Mouse (Mus musculus): ENCODE data around the gene Aif1. TPM values are rescaled to one million over a fixed set of nuclear protein-coding genes. Genes with fewer than 3 reads are reported as not detected.

Gene Aif1
- total RNA-seq (2023) = 10 to 100 TPM; 18.0 to 18.3 TPM

DNA sequence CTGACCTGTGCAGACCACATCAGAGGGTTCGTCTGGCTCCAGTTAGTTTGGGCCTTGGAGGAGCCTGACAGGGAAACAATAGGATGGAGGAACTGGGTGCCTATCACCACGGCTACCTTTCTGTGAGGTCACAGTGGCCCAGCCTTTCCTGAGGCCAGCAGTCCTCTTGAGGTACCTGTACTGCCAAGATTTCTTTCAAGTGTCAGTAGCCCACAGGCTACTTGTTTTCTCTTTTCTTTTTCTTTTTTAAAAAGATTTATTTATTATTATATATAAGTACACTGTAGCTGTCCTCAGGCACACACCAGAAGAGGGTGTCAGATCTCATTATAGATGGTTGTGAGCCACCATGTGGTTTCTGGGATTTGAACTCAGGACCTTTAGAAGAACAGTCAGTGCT, at the start of gene Aif1:
TSS of gene Aif1 (minus strand) at position 101 of the 400 bp plus-strand sequence.

DNA sequence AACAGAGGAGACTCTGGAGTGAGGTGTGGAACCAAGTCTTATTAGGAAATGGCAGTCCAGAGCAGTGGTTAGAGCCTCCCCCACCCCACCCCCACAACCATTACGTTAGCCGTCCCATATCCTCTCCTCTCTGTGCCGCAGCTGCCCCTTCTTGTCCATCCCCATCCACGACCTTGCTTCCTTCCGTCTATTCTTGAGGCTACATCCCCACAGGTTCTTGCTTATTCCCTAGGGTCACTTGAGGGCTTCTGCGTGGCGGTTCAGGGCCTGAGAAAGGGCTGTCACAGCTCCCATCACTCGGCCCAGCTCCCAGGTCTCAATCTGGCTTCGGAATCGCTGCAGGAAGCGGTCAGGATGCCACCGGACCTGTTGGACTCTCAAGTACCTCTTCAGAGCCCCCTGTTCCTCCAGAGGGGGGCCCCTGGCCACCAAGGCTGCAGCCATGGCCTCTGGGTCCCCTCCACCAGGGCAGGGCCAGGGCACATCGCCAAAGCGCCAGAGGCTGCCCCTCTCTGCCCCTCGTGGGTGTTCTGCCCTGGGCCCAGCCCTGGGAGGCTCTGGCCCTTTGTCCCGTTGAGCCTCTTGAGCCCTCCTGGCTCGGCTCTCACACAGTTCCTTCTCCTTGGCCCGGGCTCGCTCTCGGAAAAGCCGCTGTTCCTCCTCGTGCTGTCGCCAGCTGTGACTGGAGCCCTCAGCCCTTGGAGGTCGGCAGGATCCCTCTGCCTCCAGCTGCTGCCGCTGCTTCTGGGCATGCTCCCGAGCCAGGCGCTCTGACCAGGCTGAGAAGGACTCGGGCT, 44.5 kb upstream of the Aif1 start, which contains the start of gene Gm16181:
TSS of gene Gm16181 (plus strand) at position 679 of the 797 bp plus-strand sequence.

DNA sequence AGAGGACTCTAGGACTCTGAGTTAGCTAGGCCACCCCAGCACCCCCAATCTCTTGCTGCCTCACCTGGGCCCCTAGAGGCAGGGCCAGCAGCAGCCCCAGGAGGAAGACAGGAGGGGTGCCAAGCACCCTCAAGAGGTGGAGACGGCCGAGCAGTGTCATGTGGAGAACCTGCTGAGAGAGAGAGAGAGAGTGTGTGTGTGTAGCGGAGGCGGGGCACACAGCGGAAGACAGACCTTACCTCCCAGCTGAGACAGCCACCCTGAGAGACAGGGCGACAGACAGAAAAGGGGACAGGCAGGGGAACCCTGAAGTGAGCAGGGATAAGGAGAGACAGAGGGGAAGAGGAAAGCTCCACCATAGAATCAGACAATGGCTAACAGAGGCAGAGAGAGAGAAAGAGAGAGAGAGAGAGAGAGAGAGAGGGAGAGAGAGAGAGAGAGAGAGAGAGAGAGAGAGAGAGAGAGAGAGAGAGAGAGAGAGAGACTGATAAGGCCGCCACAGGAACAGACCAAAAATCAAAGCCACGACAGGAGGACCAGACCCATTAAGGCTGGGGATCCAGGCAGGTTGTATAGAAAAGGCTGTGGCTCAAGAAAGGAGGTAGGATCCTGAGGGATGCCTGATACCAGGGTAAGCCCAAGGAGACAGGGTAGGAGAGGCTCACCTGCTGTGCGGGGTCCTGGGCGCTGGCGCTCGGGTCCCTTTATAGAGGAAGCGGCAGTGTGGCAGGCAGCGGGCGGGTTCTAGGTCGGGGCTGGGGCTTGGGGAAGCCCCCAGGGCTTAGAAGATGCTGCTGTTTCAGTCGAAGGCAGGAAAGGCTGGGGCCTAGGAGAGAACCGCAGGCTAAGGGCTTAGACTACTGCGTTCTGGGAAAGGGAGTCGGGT, 28.9 kb upstream of the Aif1 start, which contains the start of gene Lta:
TSS of gene Lta (minus strand) at position 858 of the 886 bp plus-strand sequence.

DNA sequence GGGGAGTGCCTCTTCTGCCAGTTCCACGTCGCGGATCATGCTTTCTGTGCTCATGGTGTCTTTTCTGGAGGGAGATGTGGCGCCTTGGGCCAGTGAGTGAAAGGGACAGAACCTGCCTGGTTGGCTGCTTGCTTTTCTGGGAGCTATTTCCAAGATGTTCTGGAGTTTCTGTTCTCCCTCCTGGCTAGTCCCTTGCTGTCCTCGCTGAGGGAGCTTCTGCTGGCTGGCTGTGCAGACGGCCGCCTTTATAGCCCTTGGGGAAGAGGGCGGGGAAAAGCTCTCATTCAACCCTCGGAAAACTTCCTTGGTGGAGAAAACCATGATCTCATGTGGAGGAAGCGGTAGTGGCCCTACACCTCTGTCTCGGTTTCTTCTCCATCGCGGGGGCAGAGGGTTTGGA, 25.9 kb upstream of the Aif1 start, which contains the start of gene Tnf:
TSS of gene Tnf (minus strand) at position 221 of the 400 bp plus-strand sequence.

DNA sequence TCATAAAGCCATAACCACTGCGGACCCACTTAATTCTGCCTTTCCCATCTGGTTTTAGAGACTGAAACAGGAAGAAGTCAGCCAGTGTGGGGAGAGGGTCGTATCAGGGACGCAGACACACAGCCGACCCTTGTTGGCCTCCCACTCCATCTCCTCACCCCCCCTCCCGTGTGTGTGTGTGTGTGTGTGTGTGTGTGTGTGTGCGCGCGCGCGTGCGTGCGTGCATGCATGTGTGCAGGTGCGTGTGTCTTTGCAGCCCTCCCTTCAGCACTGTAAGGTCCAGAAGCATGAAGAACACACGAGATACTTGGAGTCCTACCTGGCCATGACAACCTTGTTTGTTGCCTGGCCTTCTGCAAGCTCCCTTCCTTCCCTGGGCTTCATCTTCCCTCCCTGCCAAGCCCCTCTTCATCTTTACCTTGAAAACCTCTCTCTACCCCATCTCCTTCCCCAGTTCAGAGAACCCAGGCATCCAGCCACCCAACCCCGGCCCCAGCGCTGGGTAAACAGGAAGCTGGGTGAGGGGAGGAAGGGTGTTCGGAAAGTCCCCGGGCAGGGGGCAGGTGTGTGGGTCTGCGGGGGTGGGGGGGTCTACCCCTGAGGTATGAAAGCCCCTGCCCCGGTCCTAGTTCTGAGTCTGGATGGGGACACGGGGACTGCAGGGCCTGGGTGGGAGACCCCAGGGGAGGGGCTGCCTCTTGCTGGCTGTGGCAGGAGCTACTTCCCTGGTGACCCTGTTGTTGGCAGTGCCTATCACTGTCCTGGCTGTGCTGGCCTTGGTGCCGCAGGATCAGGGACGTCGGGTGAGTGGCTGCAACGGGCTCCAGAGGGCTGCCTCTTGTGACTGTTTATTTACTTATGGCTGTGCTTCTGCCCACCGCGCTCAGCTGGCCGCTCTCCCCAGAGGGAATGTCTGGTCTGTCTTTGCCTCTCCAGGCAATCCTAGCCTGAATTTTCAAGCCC, 18.3 kb upstream of the Aif1 start, which contains the start of gene Ltb:
TSS of gene Ltb (plus strand) at position 559 of the 963 bp plus-strand sequence.

DNA sequence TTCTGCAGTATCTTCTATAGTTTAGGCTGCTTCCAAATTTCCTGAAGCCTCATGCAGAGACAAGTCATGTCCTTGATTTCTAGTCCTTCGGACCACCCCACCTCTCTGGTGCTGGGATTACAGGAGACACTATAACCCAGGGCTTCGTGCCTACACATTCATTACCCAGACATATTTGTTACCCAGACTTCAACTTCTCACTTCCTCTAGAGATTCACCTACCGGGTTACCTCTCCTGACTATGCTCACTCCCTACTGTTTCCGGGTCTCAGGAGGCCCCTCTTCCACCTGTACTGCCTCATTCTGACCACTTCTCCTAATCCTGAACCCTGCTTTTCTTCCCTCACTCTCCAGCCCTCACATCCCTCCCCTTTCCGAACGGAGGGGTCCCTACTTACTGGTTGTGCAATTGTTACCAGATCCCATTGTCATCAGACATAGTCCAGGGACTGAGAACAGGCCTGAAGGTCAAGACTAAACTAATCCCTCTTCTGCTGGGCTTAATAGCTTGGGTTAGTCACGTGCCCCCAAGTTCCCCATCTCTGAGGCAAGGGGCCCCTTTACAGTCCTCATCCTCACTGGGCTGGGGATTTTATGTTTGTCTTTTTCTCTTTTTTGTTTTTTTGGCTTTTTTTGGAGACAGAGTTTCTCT, 12.2 kb upstream of the Aif1 start, which contains the start of gene Lst1:
TSS of gene Lst1 (minus strand) at position 481 of the 652 bp plus-strand sequence.

DNA sequence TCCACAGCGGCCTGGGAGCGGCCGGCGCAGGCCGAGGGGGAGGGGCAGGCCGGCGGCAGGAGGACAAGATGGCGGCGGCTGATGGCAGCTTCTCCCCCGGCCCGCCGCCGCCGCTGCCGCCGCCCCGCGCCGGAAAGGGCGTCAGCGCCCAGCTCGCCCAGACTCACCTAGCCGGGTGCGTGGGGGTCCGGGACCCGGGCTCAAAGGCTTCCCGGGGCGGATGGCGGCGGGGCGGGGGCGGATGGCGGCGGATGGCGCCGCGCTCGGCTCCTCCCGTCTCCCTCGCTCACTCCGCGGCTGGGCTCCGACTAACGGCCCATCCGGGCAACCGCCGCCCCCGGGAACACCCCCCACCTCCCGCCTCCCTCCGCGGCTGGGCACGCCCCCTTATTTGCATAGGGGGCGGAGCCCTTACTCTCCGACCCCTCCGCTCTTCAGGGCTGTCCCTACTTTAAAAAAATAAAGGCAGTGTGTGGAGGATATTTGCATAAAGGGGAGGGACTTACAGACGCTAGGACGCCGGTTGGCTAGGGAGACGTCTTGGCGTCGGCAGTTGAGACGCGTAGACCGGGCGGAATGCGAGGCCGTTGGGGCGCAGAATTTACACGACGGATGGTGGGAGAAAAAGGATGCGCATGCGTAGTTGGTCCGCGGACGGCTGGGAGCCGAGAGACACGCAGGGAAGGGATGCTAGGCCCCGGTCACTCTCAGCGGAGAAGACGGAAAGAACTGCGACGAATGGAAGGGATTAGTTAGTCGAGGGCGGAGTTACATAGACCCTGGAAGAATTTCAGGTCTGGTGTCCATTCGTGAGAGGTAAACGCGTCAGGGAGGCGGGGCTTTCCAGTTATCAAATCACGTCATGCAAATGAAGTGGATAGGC, 11.1 kb downstream of the Aif1 start, which contains the start of gene Prrc2a:
TSS of gene Prrc2a (minus strand) at position 330 of the 883 bp plus-strand sequence.

DNA sequence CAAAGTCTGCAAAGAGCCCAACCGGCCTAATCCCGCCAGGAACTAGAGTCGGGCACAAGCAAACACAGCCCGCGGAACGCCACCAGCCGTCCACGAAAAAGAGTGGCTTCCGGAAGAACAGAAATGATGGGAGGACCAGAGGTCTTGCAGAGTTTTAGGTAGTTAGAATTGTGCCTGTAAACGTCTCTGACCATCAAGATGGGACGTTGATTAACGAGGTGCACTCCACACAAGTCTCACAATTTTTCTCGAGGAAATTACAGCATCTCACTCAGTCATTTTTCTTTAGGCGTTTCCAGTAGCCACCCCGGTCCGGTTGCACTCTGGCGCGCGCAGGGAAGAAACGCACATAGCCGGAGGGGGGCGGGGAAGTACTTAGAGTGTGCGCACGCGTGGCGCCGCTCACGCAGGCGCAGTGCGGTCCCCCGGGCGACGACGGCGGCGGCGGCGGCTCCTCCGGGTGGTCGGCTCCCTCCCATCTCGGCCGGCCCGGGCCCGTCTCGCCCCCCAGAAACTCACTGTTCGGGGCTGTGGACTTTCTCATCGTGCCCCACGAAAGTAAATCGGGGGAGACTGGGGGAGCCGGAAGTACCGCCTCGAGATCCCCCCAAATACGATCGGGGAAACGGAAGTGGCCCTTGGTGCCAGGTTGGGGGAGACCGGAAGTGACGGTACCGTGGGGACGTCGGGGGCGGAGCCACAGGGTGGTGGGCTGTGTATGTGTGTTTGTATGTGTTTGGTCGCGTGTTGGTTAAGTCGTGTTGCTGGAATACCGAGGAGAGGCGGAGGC, 40.9 kb downstream of the Aif1 start, which contains the start of gene Bag6:
TSS of gene Bag6 (plus strand) at position 378 of the 790 bp plus-strand sequence.

DNA sequence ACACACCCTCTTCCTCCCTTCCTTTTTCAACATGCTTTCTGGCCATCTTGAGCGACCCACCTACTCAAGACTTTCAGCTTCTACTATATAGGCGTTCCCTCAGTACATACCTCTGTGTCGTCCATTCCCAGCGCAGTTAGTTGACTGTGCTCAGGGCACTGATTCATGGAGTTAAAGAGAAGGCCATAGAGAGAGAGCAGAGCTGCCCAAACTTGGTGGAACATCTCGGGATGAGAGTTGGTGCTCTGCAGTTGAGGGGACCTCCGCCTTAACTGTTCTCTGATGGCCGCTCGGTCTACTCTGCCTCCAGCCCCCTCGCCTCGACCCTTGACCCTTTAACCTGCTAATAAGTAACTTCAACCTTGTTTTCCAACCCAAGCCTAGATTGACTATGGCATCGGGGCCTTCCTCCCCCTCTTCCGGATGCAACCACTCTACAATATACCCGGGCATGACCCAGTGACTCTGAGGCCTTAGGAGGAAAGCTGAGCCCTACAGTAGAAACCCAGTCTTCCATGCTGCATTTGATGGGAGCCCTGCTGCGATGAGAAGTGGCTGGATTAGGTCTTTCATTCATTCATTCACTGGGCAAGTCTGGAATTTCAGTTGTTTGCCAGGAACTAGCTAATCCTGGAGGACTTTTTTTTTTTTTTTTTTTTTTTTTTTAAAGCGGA, 44.2 kb downstream of the Aif1 start, which contains the start of gene Apom:
TSS of gene Apom (minus strand) at position 551 of the 674 bp plus-strand sequence.

DNA sequence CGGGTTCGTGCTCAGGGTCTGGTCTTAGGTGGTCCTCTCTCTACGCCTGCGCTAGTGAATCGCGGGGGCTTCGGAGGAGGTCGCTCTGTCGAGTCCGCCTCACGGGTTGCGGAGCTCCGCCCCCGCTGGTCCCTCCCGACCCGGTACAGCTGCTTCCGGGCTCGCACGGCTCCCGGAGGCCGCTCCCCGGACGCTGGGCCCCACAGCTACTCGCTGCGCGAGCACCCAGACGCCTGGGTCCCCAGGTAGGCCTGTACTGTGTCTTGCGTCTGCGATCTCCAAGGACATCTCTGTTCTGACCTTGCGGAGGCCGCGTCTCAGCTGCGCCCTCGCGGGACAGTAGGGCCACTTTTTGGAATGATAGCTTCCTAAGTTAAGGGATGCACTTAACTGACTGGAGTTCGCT, 49.7 kb downstream of the Aif1 start, which contains the start of gene D17H6S53E:
TSS of gene D17H6S53E (plus strand) at position 168 of the 406 bp plus-strand sequence.

DNA sequence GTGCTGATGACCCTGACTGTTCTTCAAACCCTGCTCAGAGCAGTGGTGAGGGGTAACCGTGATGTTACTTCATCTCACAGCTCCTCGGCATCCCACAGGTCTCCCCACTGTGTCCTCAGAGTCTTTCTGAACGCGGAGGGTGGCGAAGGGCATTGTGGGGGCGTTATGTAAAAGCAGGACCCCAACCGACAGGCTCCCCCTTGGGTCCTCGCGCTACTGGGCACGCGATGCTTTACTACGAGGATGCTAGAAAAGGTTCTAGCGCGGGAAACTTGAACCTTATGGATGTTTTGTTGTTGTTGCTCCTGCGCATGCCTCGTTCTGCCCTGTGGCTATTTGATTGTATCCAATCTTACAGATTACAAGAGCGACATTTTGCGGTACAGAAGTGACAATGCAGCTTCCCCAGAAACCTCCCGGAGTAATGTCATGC, 54.0 kb downstream of the Aif1 start, which contains the start of gene Csnk2b:
TSS of gene Csnk2b (minus strand) at position 183 of the 433 bp plus-strand sequence.

DNA sequence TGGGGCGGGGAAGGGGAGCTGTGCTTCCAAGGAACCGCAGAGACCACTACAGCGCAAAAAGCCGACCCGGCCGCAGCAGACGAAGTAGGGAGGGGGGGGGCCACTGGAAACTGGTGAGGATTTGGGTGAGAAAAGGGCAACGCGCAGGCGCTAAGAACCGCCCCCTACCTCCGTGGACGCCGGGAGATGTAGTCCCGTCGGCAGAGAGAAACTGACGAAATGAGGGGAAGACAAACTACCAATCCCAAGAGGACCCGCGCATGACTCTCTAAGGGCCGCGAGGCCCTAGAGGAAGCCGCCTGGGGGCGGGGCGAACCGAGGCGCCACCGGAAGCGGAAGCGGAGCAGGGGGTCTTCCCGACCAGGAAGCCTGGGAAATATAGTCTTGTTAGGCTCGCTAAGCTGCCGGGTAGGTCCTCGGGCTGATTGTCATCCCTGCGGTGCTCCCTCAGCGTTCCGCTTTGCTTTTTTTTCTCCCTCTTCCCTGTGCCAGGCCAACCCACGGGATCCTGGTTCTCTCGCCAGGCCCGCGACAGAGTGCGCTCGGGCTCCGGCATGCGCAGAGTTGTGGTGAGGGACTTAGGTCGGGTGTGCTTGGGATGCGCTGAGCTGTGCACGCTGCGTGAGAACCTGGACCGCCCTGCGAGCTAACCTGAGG, 54.6 kb downstream of the Aif1 start, which contains the start of gene Gpank1:
TSS of gene Gpank1 (plus strand) at position 313 of the 657 bp plus-strand sequence.

Other genes with a start within 250 kb of the Aif1 start
- gene Neu1, start 244.8 kb downstream of the Aif1 start, total RNA-seq (2023) = 10 to 100 TPM; 60.2 to 63.2 TPM
- gene Hspa1b, start 216.8 kb downstream of the Aif1 start, total RNA-seq (2023) = 100 to 1,000 TPM in 1 of 2 experiments, 10 to 100 TPM in 1; 58.3 to 134 TPM
- not detected for gene Gm20481, start 206.2 kb downstream of the Aif1 start, total RNA-seq (2023)
- gene Hspa1a, start 203.9 kb downstream of the Aif1 start, total RNA-seq (2023) = 100 to 1,000 TPM in 1 of 2 experiments, 10 to 100 TPM in 1; 86.4 to 244 TPM
- gene Hspa1l, start 203.4 kb downstream of the Aif1 start, total RNA-seq (2023) = under 1 TPM in 1 of 2 experiments, not detected in 1; 0.20 TPM
- gene Lsm2, start 194.2 kb downstream of the Aif1 start, total RNA-seq (2023) = 10 to 100 TPM; 41.4 to 45.7 TPM
- 10 to 100 TPM; 61.7 to 68.3 TPM for gene Vars, start 175.1 kb downstream of the Aif1 start, total RNA-seq (2023)
- under 1 TPM in 1 of 2 experiments, not detected in 1; 0.15 TPM for gene Vwa7, start 159.5 kb downstream of the Aif1 start, total RNA-seq (2023)
- 1 to 10 TPM; 1.3 to 2.1 TPM for gene Sapcd1, start 148.1 kb downstream of the Aif1 start, total RNA-seq (2023)
- gene Msh5, start 129.3 kb downstream of the Aif1 start, total RNA-seq (2023) = 10 to 100 TPM; 11.5 to 12.5 TPM
- gene Clic1, start 126.1 kb downstream of the Aif1 start, total RNA-seq (2023) = 100 to 1,000 TPM; 262 to 285 TPM
- 1 to 10 TPM; 2.5 to 3.1 TPM for gene Ddah2, start 117.0 kb downstream of the Aif1 start, total RNA-seq (2023)
- 1 to 10 TPM in 1 of 2 experiments, not detected in 1; 1.0 TPM for gene Ly6g6c, start 110.7 kb downstream of the Aif1 start, total RNA-seq (2023)
- under 1 TPM in 1 of 2 experiments, not detected in 1; 0.26 TPM for gene Mpig6b, start 109.9 kb downstream of the Aif1 start, total RNA-seq (2023)
- gene Ly6g6e, start 99.2 kb downstream of the Aif1 start, total RNA-seq (2023) = not detected
- gene Ly6g6d, start 98.0 kb downstream of the Aif1 start, total RNA-seq (2023) = not detected
- under 1 TPM in 1 of 2 experiments, not detected in 1; 0.35 TPM for gene Ly6g6f, start 90.5 kb downstream of the Aif1 start, total RNA-seq (2023)
- 10 to 100 TPM; 50.2 to 58.4 TPM for gene Abhd16a, start 86.8 kb downstream of the Aif1 start, total RNA-seq (2023)
- not detected for gene Ly6g5c, start 67.8 kb downstream of the Aif1 start, total RNA-seq (2023)
- 10 to 100 TPM; 13.5 to 16.4 TPM for gene Ly6g5b, start 60.6 kb downstream of the Aif1 start, total RNA-seq (2023)
- gene Gpank1, start 54.6 kb downstream of the Aif1 start, total RNA-seq (2023) = 10 to 100 TPM; 20.2 to 26.5 TPM
- 100 to 1,000 TPM; 172 TPM for gene Csnk2b, start 54.0 kb downstream of the Aif1 start, total RNA-seq (2023)
- 10 to 100 TPM; 16.4 to 24.3 TPM for gene D17H6S53E, start 49.7 kb downstream of the Aif1 start, total RNA-seq (2023)
- gene Apom, start 44.0 kb downstream of the Aif1 start, total RNA-seq (2023) = under 1 TPM in 1 of 2 experiments, not detected in 1; 0.42 TPM
- 100 to 1,000 TPM; 222 to 226 TPM for gene Bag6, start 40.9 kb downstream of the Aif1 start, total RNA-seq (2023)
- gene Prrc2a, start 11.2 kb downstream of the Aif1 start, total RNA-seq (2023) = 100 to 1,000 TPM; 180 to 195 TPM
- gene Lst1, start 12.4 kb upstream of the Aif1 start, total RNA-seq (2023) = 100 to 1,000 TPM; 564 to 656 TPM
- gene Ltb, start 18.4 kb upstream of the Aif1 start, total RNA-seq (2023) = 10 to 100 TPM; 84.2 to 91.5 TPM
- 10 to 100 TPM; 71.0 to 84.1 TPM for gene Tnf, start 25.9 kb upstream of the Aif1 start, total RNA-seq (2023)
- gene Lta, start 29.3 kb upstream of the Aif1 start, total RNA-seq (2023) = not detected
- gene Gm16181, start 44.8 kb upstream of the Aif1 start, total RNA-seq (2023) = not detected
- gene Atp6v1g2, start 57.6 kb upstream of the Aif1 start, total RNA-seq (2023) = 1 to 10 TPM; 2.2 to 4.8 TPM
- gene Nfkbil1, start 59.7 kb upstream of the Aif1 start, total RNA-seq (2023) = 10 to 100 TPM; 18.6 to 19.5 TPM
- gene Ddx39b, start 65.7 kb upstream of the Aif1 start, total RNA-seq (2023) = 100 to 1,000 TPM; 208 to 239 TPM
- gene H2-D1, start 86.7 kb upstream of the Aif1 start, total RNA-seq (2023) = 1,000 to 10,000 TPM; 1,522 to 1,549 TPM
- 1 to 10 TPM; 6.7 to 6.9 TPM for gene H2-Q1, start 144.3 kb upstream of the Aif1 start, total RNA-seq (2023)
- 1 to 10 TPM; 5.5 to 6.4 TPM for gene H2-Q2, start 166.2 kb upstream of the Aif1 start, total RNA-seq (2023)
- 10 to 100 TPM; 73.7 to 78.8 TPM for gene H2-Q4, start 203.5 kb upstream of the Aif1 start, total RNA-seq (2023)
- gene H2-Q6, start 248.8 kb upstream of the Aif1 start, total RNA-seq (2023) = 10 to 100 TPM; 16.6 to 19.4 TPM

All from neutrophil, adult 83 days (primary cell).